Mouse (Mus musculus): ENCODE results near the gene Hexim1. TPM values are rescaled to one million over a fixed set of nuclear protein-coding genes. Genes with fewer than 3 reads are reported as not detected.

The Hexim1 gene
- polyA plus RNA-seq, 1 experiment, result 24.3 TPM

GRCm38 (mm10) chr11:103076581-103076980, 39.5 kb upstream of the Hexim1 start:
- no peak for TF ChIP-seq MYOG (IDR thresholded peaks at IDR 0.05; ENCODE audit: control insufficient read depth, extremely low read depth, insufficient read length)
- no peak for TF ChIP-seq CTCF (IDR thresholded peaks at IDR 0.05; ENCODE audit: control insufficient read depth, insufficient read depth, insufficient read length)
- no peak for TF ChIP-seq FOSL1 (IDR thresholded peaks at IDR 0.05; ENCODE audit: insufficient read depth, low read length, poor library complexity, severe bottlenecking)
- TF ChIP-seq MAX (IDR thresholded peaks at IDR 0.05), result no peak
- TF ChIP-seq USF1 (IDR thresholded peaks at IDR 0.05; ENCODE audit: low read depth), result no peak
- no peak for TF ChIP-seq MYOD1 (IDR thresholded peaks at IDR 0.05; ENCODE audit: control insufficient read depth, insufficient read length, low read depth)
- TF ChIP-seq CEBPB (IDR thresholded peaks at IDR 0.05; ENCODE audit: low read depth), result no peak
- Histone ChIP-seq H3K36me3 (ENCODE audit: control insufficient read depth, insufficient read depth) (peaks cover 77% of the 10 kb centered on the region), H3K4me3 (ENCODE audit: insufficient read depth, poor library complexity, severe bottlenecking) (no peak overlapping the region), H3K79me2 (ENCODE audit: control insufficient read depth, insufficient read depth) (peaks cover 16% of the 10 kb centered on the region), H3K79me3 (ENCODE audit: low read depth) (no peaks in the 10 kb centered on the region), H3ac (ENCODE audit: control insufficient read depth, insufficient read length, low read depth) (no peak overlapping the region), H3K27me3 (ENCODE audit: control insufficient read depth, insufficient read depth, insufficient read length) (no peaks in the 10 kb centered on the region)

DNA sequence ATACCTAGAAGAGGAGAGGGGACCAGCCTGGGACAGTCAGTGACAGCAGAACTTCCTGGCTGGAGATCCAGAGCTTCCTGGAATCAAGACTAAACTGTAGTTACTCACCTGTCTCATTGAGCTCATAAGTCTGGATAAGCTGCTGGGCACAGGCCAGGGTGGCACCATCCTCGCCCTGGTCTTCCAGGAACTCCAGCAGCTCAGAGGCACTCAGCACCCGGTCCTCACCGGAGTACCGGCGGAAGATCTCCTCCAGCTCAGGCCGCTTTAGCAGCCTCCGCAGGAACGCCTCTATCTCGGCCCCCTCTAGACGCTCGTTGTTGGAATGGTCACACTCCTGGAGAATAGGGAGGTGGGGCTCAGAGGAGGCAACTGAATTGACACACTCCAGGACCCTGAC, 37.9 kb upstream of the Hexim1 start:
- no peak overlapping the region for H3ac ChIP-seq (ENCODE audit: control insufficient read depth, insufficient read length, low read depth)
- no peaks in the 10 kb centered on the region for H3K27me3 ChIP-seq (ENCODE audit: control insufficient read depth, insufficient read depth, insufficient read length)
- peaks cover 7% of the 10 kb centered on the region for H3K79me3 ChIP-seq (ENCODE audit: low read depth)
- H3K4me3 ChIP-seq (ENCODE audit: insufficient read depth, poor library complexity, severe bottlenecking), result no peak overlapping the region
- peaks cover 32% of the 10 kb centered on the region for H3K79me2 ChIP-seq (ENCODE audit: control insufficient read depth, insufficient read depth)
- H3K36me3 ChIP-seq (ENCODE audit: control insufficient read depth, insufficient read depth), result peaks cover 70% of the 10 kb centered on the region
- TF ChIP-seq CEBPB (IDR thresholded peaks at IDR 0.05; ENCODE audit: low read depth), result no peak
- TF ChIP-seq MYOD1 (IDR thresholded peaks at IDR 0.05; ENCODE audit: control insufficient read depth, insufficient read length, low read depth), result no peak
- TF ChIP-seq CTCF (IDR thresholded peaks at IDR 0.05; ENCODE audit: control insufficient read depth, insufficient read depth, insufficient read length), result no peak
- no peak for TF ChIP-seq USF1 (IDR thresholded peaks at IDR 0.05; ENCODE audit: low read depth)
- no peak for TF ChIP-seq MYOG (IDR thresholded peaks at IDR 0.05; ENCODE audit: control insufficient read depth, extremely low read depth, insufficient read length)
- no peak for TF ChIP-seq FOSL1 (IDR thresholded peaks at IDR 0.05; ENCODE audit: insufficient read depth, low read length, poor library complexity, severe bottlenecking)
- TF ChIP-seq MAX (IDR thresholded peaks at IDR 0.05), result no peak

- Histone ChIP-seq H3K79me2 (ENCODE audit: control insufficient read depth, insufficient read depth) (peaks cover 35% of the 10 kb centered on the region), H3K27me3 (ENCODE audit: control insufficient read depth, insufficient read depth, insufficient read length) (no peaks in the 10 kb centered on the region), H3ac (ENCODE audit: control insufficient read depth, insufficient read length, low read depth) (no peak overlapping the region), H3K4me3 (ENCODE audit: insufficient read depth, poor library complexity, severe bottlenecking) (no peak overlapping the region), H3K79me3 (ENCODE audit: low read depth) (peaks cover 10% of the 10 kb centered on the region), H3K36me3 (ENCODE audit: control insufficient read depth, insufficient read depth) (peaks cover 47% of the 10 kb centered on the region)
- TF ChIP-seq MYOG (IDR thresholded peaks at IDR 0.05; ENCODE audit: control insufficient read depth, extremely low read depth, insufficient read length) (no peak), FOSL1 (IDR thresholded peaks at IDR 0.05; ENCODE audit: insufficient read depth, low read length, poor library complexity, severe bottlenecking) (no peak), CEBPB (IDR thresholded peaks at IDR 0.05; ENCODE audit: low read depth) (no peak), USF1 (IDR thresholded peaks at IDR 0.05; ENCODE audit: low read depth) (no peak), MYOD1 (IDR thresholded peaks at IDR 0.05; ENCODE audit: control insufficient read depth, insufficient read length, low read depth) (no peak)
Measured at GRCm38 (mm10) chr11:103080323-103081091, 35.5 kb upstream of the Hexim1 start.

GRCm38 (mm10) chr11:103081631-103082030, 34.4 kb upstream of the Hexim1 start:
- Histone ChIP-seq H3ac (ENCODE audit: control insufficient read depth, insufficient read length, low read depth) (no peak overlapping the region), H3K36me3 (ENCODE audit: control insufficient read depth, insufficient read depth) (peaks cover 36% of the 10 kb centered on the region), H3K4me3 (ENCODE audit: insufficient read depth, poor library complexity, severe bottlenecking) (no peak overlapping the region), H3K79me3 (ENCODE audit: low read depth) (peaks cover 10% of the 10 kb centered on the region), H3K79me2 (ENCODE audit: control insufficient read depth, insufficient read depth) (peaks cover 35% of the 10 kb centered on the region), H3K27me3 (ENCODE audit: control insufficient read depth, insufficient read depth, insufficient read length) (no peaks in the 10 kb centered on the region)
- TF ChIP-seq MYOD1 (IDR thresholded peaks at IDR 0.05; ENCODE audit: control insufficient read depth, insufficient read length, low read depth), result no peak
- TF ChIP-seq FOSL1 (IDR thresholded peaks at IDR 0.05; ENCODE audit: insufficient read depth, low read length, poor library complexity, severe bottlenecking), result no peak
- no peak for TF ChIP-seq CEBPB (IDR thresholded peaks at IDR 0.05; ENCODE audit: low read depth)
- no peak for TF ChIP-seq MAX (IDR thresholded peaks at IDR 0.05)

- Histone ChIP-seq H3K27me3 (ENCODE audit: control insufficient read depth, insufficient read depth, insufficient read length) (no peaks in the 10 kb centered on the region), H3K36me3 (ENCODE audit: control insufficient read depth, insufficient read depth) (peaks cover 4% of the 10 kb centered on the region), H3ac (ENCODE audit: control insufficient read depth, insufficient read length, low read depth) (peak overlapping the region; percentile 2), H3K79me2 (ENCODE audit: control insufficient read depth, insufficient read depth) (peaks cover 44% of the 10 kb centered on the region), H3K4me3 (ENCODE audit: insufficient read depth, poor library complexity, severe bottlenecking) (no peak overlapping the region), H3K79me3 (ENCODE audit: low read depth) (peaks cover 22% of the 10 kb centered on the region)
- TF ChIP-seq CEBPB (IDR thresholded peaks at IDR 0.05; ENCODE audit: low read depth), result no peak
- no peak for TF ChIP-seq MYOD1 (IDR thresholded peaks at IDR 0.05; ENCODE audit: control insufficient read depth, insufficient read length, low read depth)
- no peak for TF ChIP-seq MYOG (IDR thresholded peaks at IDR 0.05; ENCODE audit: control insufficient read depth, extremely low read depth, insufficient read length)
- TF ChIP-seq USF1 (IDR thresholded peaks at IDR 0.05; ENCODE audit: low read depth), result no peak
- no peak for TF ChIP-seq CTCF (IDR thresholded peaks at IDR 0.05; ENCODE audit: control insufficient read depth, insufficient read depth, insufficient read length)
- TF ChIP-seq MAX (IDR thresholded peaks at IDR 0.05), result no peak
- no peak for TF ChIP-seq FOSL1 (IDR thresholded peaks at IDR 0.05; ENCODE audit: insufficient read depth, low read length, poor library complexity, severe bottlenecking)
Measured at GRCm38 (mm10) chr11:103093306-103093705, 22.7 kb upstream of the Hexim1 start.

Data from C2C12 (cell line).